Mouse (Mus musculus) embryonic fibroblast, embryonic 13.5 days (primary cell): ENCODE measurements around the gene Camta1.

ENCODE experiments used
- CTCF ChIP-seq: IDR thresholded peaks from 2 replicates; pipeline ENCODE4 v1.5.1; 2011; ENCODE audit warnings: mild to moderate bottlenecking, control low read depth, low read length, moderate library complexity, borderline replicate concordance; ENCODE audit not compliant: insufficient read depth
- POLR2A ChIP-seq: IDR thresholded peaks from 2 replicates; pipeline ENCODE4 v1.6.1; 2011; ENCODE audit warnings: low read depth, mild to moderate bottlenecking, control low read depth, low read length, moderate library complexity

- TF ChIP-seq CTCF = no peak
- TF ChIP-seq POLR2A = no peak
These were observed 407.1 kb downstream of the Camta1 start for GRCm38 (mm10) chr4:151454611-151455010.
